Mouse (Mus musculus) testis, postnatal 10 days (tissue): ENCODE data around the gene Lias.
A peak's percentile ranks its signal among the peaks of the same experiment; 100 is the strongest.

Experiments
- DNase-seq: peaks from one replicate; pipeline ENCODE4 v3.0.0; 2021; ENCODE audit warnings: low spot score

Gene Lias

GRCm38 (mm10) chr5:65425251-65425650 lies 34.0 kb downstream of the Lias start:
- DNase-seq, result no peak

GRCm38 (mm10) chr5:65428321-65428720 lies 37.0 kb downstream of the Lias start:
- DNase-seq, result no peak

DNA sequence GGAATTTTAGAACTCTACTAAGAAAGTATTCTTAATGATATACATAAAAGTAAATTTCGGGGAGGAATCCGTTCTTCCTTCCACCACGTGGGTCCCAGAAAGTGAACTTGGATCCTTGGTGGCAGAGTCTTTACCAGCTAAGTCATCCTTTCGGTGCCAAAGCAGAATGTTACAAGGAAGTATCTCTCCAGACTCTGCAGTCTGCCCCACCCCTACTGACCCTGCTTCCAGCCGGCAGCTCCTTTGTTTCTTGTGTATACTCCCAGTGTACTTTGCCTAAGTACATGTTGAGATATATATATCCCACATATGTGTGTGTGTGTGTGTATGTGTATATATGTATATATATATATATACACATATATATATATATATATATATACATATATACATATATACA lies 38.1 kb downstream of the Lias start:
- no peak for DNase-seq

DNA sequence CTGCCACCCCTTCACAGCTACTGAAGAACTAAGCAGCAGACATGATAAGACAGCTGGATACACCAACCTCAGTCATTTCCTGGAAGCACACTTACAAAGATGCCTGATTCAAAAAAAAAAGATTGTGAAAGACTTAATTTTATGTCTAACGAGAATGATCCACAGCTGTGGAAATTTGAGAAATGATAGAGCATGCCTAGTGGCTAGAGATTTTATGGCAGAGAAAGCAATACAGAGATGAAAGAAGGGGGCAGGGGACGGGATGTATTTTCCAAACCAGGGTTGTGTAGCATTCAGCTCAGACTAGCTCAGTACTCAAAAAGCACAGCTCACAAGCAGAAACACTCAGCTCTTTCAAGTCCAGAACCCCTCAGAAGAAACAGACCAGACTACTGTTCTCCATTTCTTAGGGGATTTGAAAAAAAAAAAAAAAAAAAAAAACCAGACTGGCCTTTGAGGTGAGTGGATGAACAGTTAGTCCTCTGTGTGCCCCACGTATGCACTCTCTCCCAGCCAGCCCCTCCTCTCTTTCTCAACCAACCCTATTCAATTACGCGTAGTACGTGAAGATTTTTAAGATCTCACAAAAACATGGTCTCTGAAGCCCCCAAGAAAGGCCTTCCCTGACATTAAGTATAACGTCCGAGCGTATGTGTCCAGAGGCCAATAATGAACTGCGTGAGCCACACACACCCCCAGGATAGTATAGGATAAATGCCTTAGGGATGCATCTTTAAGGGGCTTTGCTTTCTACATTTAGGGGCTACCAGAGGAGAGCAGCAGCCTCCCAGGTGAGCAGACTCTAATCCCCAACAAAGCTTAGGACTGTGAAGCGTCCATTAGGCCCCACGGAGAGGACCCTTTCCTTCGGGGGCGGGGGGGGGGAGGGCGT lies 43.4 kb downstream of the Lias start:
- DNase-seq, result no peak

- no peak for DNase-seq
Measured at GRCm38 (mm10) chr5:65435363-65435805, 44.1 kb downstream of the Lias start.

GRCm38 (mm10) chr5:65435806-65436561 lies 44.7 kb downstream of the Lias start, which contains the start of gene Ugdh:
Gene Ugdh, minus strand, starts transcription at chr5:65435949.
- DNase-seq, result peak; percentile 98

DNA sequence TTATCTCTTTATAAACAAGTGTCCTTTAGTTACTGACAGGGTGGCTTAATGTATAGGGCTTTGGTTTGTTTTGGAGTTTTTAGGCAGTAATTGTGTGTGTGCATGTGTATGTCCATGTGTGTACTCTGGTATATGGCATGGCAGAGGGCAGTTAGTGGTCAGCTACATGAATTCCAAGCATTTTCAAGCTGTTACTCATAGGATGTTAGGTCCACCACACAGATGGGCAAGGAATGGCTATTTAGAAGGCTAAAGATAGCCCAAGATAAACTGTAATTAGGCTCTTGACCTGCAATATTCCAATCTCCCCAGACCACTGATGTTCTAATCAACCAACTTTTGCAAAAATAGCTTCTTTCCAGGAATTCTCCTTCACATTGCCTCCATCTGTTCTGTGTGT lies 46.7 kb downstream of the Lias start:
- no peak for DNase-seq

DNA sequence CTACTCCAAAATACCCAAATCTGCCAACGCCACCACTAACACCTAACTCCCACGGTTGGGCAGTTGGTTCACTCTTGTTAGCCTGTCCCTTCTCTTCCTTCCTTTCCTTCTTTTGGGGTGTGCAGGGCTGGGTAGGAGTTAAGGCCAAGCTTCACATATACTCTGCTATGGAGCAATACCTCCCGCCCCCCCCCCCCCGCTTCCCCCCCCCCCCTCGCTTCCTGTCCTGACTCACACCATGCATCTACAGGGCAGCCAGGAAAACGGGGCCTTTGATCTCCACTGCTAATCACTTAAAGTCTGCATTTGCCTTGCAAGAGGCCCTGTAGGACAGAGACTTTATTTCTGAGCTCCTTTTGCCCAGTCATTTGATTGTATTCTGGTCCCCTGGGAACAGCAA lies 53.7 kb downstream of the Lias start:
- no peak for DNase-seq

- no peak for DNase-seq
Measured at GRCm38 (mm10) chr5:65446756-65447155, 55.5 kb downstream of the Lias start.

GRCm38 (mm10) chr5:65447826-65448225 lies 56.5 kb downstream of the Lias start:
- DNase-seq, result no peak

DNA sequence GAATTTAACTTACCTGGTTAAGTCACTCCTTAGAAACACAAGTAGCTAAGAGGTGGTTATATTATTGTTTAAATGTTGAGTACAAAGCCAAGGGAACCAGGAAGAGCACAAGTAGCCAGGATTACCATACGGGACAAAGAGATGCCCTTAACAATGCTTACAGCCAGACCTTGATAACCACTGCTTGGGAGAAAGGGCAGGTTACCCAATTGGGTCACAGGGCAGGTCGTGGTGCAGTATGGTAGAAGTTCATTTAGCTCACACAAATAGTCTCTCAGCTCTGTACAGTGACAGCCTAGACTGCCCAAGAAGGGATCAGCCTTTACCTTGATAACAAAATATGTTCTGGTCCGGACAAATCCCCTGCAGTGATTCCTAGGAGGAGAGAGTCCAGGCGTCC lies 57.6 kb downstream of the Lias start:
- no peak for DNase-seq

- no peak for DNase-seq
Measured at GRCm38 (mm10) chr5:65454771-65455170, 63.5 kb downstream of the Lias start.

GRCm38 (mm10) chr5:65457086-65457827 lies 66.0 kb downstream of the Lias start:
- DNase-seq, result no peak

DNA sequence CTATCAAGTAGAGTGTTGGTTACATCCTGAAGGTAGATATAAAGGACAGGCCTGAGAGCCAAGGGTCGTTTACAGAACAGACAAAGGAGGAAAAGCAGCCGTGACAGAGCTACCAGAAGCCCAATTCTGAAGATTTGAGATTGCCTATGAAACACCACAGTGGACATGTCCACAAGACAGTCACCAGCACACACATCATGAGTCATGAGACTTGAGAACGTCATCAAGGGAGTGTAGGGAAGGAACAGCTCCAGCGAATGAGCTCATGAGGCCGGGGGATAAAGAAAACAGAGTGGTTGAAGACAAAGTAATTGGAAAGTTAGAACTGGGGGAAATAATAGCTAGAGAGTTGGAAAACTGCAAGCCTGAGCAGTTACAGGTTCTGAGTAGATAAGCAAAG lies 66.5 kb downstream of the Lias start:
- no peak for DNase-seq

GRCm38 (mm10) chr5:65459454-65459853 lies 68.2 kb downstream of the Lias start:
- DNase-seq, result no peak
